Mouse (Mus musculus): ENCODE data around the gene Wnk4. TPM values are rescaled to one million over a fixed set of nuclear protein-coding genes. Genes with fewer than 3 reads are reported as not detected.

Gene Wnk4
- total RNA-seq, 2 experiments from 2014 or later = 6.2 to 7.7 TPM

- no peak for DNase-seq (ENCODE audit: extremely low spot score in 1 of 2, low spot score in 1 of 2)
These were observed 9.3 kb downstream of the Wnk4 start for GRCm38 (mm10) chr11:101269577-101270116.

DNA sequence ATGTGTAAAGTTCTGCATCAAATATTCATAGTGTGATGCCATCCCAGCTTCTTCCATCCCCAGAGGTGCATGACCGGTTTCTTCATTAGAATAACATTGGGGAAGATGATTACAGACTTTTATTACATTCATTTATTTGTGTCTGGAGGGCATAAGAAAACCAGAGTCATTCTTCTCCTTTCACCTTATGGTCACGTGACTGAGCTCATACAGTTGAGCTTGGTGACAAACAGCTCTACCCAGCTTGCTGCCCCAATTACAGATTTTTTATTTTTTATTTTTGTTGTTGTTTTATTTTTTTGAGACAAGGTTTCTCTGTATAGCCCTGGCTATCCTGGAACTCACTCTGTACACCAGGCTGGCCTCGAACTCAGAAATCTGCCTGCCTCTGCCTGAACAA, 12.1 kb downstream of the Wnk4 start:
- no peak for DNase-seq (ENCODE audit: extremely low spot score in 1 of 2, low spot score in 1 of 2)

DNA sequence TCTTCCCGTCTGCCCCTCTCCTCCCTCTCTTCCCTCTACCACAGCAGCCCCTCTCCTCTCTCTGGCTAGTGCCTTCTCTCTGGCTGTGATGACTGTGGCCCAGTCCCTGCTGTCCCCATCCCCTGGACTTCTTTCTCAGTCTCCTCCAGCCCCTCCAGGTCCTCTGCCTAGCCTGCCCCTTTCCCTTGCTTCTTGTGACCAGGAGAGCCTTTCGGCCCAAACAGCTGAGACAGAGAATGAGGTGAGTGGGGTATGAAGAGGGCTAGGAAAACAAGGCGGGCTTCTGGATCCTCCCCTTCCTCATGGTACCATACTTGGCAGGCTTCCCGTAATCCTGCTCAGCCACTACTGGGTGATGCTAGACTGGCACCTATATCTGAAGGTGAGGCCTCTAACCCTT, 14.9 kb downstream of the Wnk4 start:
- no peak for DNase-seq (ENCODE audit: extremely low spot score in 1 of 2, low spot score in 1 of 2)

- DNase-seq (ENCODE audit: extremely low spot score in 1 of 2, low spot score in 1 of 2) = no peak
These were observed 16.1 kb downstream of the Wnk4 start for GRCm38 (mm10) chr11:101276319-101277070.

- DNase-seq (ENCODE audit: extremely low spot score in 1 of 2, low spot score in 1 of 2) = no peak
These were observed 17.2 kb downstream of the Wnk4 start for GRCm38 (mm10) chr11:101277381-101278222.

DNA sequence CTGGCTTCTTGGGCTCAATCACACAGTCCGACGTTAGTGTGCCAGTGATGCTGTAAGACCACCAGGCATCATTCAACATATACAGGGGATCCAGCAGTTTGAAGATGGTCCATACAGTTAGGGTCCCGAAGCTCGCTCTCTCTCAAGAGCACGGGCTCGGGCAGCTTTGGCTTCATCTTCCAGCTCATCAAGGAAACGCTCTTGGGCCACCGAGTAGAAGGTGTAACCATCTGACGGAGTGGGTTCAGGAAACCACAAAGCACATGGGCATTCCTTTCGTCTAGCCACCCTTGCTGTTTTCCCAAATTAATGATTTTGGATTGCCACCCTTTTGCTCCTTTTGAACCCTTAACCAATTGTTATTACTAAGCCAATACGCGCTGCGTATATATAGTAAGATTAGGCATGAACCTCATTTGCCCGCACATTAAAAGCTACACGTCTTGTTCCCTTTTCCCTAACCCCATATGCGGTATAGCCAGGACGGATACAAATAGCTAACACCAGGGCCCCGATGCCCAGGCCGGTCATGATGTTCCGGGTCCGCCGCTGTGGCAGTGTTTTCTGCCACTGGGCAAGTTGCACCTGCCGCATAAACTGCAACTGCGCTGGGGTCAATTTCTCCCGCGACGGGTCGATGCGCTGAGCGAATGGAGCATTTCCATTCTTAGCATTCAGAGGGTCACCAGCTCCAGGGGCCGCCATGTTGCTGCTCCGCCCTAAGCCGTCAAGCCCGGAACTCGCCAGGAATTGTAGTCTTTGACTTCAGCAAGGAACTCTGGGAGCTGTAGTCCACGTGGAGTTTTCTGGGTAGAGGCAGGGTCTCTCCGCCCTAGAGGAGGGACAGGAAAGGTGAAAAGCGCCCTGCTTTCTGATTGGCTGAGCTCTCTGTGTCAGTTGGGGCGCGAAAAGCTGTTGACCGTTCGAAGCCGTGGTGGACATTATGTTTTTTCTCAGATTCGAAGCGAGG, 18.1 kb downstream of the Wnk4 start, which contains the start of the genes Cntd1 and Coa3:
TSS of gene Cntd1 (plus strand) at position 790 of the 970 bp plus-strand sequence.
TSS of gene Coa3 (minus strand) at position 892 of the 970 bp plus-strand sequence.
- DNase-seq (ENCODE audit: extremely low spot score in 1 of 2, low spot score in 1 of 2) = peak; percentile 68 to 71

DNA sequence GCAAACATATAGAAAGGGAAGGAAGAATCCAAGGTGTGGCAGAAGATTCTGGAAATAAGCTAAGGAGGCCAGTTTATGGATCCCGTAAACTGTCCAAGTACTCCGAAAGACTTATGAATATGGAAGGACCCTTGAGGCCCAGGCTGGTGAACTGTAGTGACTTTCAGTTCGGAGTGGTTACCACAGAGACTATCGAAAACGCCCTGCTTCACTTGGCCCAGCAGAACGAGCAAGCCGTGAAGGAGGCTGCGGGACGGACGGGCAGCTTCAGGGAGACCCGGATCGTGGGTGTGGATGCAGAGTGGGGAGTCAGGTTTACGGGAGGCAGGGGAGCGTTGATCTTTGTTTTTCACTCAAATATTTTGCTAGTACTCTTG, 18.8 kb downstream of the Wnk4 start:
- no peak for DNase-seq (ENCODE audit: extremely low spot score in 1 of 2, low spot score in 1 of 2)

GRCm38 (mm10) chr11:101280837-101281236, 20.5 kb downstream of the Wnk4 start:
- DNase-seq (ENCODE audit: extremely low spot score in 1 of 2, low spot score in 1 of 2) = no peak

DNA sequence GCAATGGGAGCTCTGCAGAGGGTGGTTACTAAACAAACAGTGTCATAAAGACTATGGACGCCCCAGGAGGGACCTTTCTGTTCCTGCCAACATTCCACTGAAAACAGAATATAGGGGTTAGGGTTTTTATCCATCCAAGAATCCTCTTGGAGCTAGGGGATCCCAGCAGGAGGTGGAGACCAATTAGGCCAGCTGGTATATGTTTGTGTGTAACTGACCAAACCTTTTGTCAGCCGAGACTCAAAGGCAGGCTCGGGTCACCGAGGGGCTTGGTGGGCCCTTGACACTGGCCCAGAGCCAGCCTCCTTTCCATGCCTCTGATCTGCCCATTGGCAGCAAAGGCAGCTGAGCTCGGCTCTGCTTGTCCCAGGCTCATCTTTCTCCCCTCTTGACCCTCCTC, 22.5 kb downstream of the Wnk4 start:
- no peak for DNase-seq (ENCODE audit: extremely low spot score in 1 of 2, low spot score in 1 of 2)

DNA sequence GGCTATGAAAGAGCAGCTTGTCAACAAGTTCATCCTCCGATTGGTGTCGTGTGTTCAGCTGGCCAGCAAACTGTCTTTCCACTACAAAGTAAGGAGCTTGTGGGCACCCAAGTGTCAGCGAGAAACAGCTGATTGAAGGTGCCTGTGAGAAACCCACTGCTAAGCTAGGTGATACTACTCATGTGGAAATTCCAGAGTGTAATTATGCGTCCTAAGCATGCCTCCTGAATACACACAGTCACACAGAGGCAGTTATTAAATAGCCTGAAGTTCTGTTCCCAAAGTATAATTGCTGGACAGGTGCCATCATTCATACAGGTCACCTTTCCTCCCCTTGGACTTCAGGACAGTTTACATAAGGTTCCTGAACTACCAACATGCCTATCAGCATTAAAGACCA, 23.4 kb downstream of the Wnk4 start:
- DNase-seq (ENCODE audit: extremely low spot score in 1 of 2, low spot score in 1 of 2) = no peak

GRCm38 (mm10) chr11:101287306-101287705, 26.9 kb downstream of the Wnk4 start:
- no peak for DNase-seq (ENCODE audit: extremely low spot score in 1 of 2, low spot score in 1 of 2)

GRCm38 (mm10) chr11:101291231-101291630, 30.9 kb downstream of the Wnk4 start:
- no peak for DNase-seq (ENCODE audit: extremely low spot score in 1 of 2, low spot score in 1 of 2)

- no peak for DNase-seq (ENCODE audit: extremely low spot score in 1 of 2, low spot score in 1 of 2)
These were observed 34.8 kb downstream of the Wnk4 start for GRCm38 (mm10) chr11:101295191-101295590.

GRCm38 (mm10) chr11:101300881-101301280, 40.5 kb downstream of the Wnk4 start:
- no peak for DNase-seq (ENCODE audit: extremely low spot score in 1 of 2, low spot score in 1 of 2)

DNA sequence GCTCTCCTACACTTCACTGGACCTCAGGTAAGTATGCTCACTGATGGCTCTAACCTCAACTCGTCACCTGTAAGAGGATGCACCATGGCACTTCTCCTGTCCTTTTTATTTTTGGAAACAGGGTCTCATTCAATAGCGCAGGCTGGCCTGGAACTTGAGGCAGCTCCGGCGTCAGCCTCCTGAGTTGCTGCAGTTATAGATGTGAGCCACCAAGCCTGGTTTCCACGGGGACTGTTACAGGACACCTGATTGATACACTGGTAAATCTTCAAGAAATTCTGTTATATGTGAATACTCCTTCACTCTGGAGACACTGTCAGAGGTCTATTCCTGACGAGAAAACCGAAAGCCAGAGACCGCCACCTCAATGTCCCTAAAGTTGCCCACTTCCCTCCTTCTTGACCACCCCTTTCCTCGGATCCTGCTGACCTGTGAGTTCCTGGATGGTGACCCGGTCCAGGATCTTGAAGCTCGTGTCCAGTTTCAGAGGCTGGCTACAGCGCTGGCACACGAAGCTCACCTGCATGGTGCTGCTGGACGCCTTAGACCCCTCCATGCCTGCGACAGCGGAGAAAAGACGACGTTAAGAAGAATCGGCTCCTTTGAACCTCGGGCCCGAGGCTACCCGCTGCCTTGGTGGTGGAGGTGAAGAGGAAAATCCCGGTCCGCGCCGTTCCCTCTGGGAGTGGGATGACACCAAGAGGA, 41.1 kb downstream of the Wnk4 start:
- no peak for DNase-seq (ENCODE audit: extremely low spot score in 1 of 2, low spot score in 1 of 2)

DNA sequence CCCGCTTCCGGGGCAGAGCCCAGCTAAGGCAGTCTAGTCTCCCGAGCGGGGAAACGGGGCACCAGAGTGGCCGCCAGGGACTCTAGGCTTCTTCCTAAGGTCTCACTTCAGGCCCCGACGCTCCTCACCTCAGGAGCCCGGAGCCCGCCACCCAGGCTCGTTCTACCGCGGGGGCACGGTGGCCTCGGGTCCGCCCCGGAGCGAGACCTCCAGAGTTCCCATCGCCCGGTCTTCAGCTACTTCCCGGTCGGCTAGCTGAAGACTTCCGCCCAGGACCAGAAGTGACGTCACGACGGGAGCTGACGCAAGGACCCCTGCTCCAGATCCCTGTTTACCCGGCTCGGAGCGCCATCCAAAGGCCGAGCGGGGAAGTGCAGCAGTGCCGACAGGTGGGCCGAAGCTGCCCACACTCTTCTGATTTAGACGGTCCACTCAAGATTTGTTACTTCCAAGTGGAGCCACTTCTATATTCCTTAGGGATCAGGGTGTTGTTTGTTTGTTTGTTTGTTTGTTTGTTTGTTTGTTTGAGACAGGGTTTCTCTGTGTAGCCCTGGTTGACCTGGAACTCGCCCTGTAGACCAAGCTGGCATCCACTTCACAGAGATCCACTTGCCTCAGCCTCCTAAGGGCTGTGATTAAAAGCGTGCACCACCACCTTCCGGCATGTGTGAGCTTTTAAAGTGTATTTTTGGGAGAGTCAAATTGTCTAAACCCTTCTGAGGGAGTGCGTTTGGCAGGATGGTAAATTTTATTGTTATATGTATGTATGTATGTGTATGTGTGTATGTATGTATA, 41.8 kb downstream of the Wnk4 start, which contains the start of gene Becn1:
TSS of gene Becn1 (minus strand) at position 283 of the 795 bp plus-strand sequence.
- DNase-seq (ENCODE audit: extremely low spot score in 1 of 2, low spot score in 1 of 2) = peak; percentile 96 to 100

DNA sequence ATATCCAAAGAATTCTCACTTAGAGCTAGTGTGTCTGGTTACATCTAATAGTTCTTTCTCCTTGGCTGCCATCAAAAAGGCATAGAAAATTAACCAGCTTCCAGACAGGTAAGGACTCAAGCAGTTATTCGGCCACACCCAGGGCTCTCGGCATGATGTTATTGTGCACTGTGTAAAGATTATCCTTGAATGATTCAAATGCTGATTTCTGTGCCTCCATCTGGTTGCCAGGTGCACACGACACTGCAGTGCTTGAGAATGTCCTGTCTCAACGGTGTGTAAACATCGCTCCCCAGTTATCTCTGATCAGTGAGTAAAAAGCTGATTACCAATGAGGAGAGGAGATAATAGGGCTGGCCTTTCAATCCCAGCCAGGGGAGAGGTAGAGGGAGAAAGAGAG, 47.4 kb downstream of the Wnk4 start:
- no peak for DNase-seq (ENCODE audit: extremely low spot score in 1 of 2, low spot score in 1 of 2)

GRCm38 (mm10) chr11:101311083-101311482, 50.7 kb downstream of the Wnk4 start:
- no peak for DNase-seq (ENCODE audit: extremely low spot score in 1 of 2, low spot score in 1 of 2)

DNA sequence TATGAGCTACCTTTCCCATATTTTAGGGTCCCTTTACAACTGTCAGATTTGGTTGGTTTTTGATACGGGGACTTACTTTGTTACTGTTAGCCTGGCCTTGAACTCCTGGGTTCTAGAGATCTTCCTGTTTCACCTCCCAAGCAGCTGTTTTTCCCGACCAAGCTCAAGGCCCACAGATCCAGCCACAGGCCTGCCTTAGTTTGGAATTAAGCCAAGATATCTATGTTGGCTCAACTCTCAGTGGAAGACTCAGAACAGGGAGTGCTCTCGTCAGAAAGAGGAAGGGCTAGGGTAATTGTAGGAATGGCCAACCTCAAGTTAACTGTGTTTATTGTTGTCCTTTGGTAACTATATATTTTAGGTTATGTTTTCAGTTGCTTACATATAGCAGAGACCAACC, 51.8 kb downstream of the Wnk4 start:
- DNase-seq (ENCODE audit: extremely low spot score in 1 of 2, low spot score in 1 of 2) = no peak
